Mouse (Mus musculus): ENCODE results near the gene Tns4. TPM values are rescaled to one million over a fixed set of nuclear protein-coding genes. Genes with fewer than 3 reads are reported as not detected.

Tns4 gene
- polyA plus RNA-seq, 1 experiment from 2014 or later = 0.84 TPM

- under 1% methylated on average over 15 of the region's 15 CpGs for WGBS
- Histone ChIP-seq H3K9me3 (replicated peaks) (no peaks in the 10 kb centered on the region), H3K4me3 (peak overlapping the region; percentile 62), H3K27me3 (ENCODE audit: low read depth, poor library complexity, severe bottlenecking) (peaks cover 6% of the 10 kb centered on the region; the same call in 1 of the 2 replicates), H3K36me3 (peaks cover 14% of the 10 kb centered on the region), H3K27ac (replicated peaks) (peak overlapping the region; percentile 92), H3K4me1 (peaks cover 56% of the 10 kb centered on the region)
- peak; percentile 91 for DNase-seq (ENCODE audit: low spot score)
Observed at GRCm38 (mm10) chr11:99039782-99040181, 49.3 kb downstream of the Tns4 start.

GRCm38 (mm10) chr11:99036254-99036653 is 52.9 kb downstream of the Tns4 start:
- Histone ChIP-seq H3K9me3 (replicated peaks) (no peaks in the 10 kb centered on the region), H3K4me1 (peaks cover 24% of the 10 kb centered on the region), H3K4me3 (no peak overlapping the region), H3K36me3 (no peaks in the 10 kb centered on the region), H3K27ac (replicated peaks) (no peak overlapping the region), H3K27me3 (ENCODE audit: low read depth, poor library complexity, severe bottlenecking) (peaks cover 6% of the 10 kb centered on the region; the same call in 1 of the 2 replicates)
- DNase-seq (ENCODE audit: low spot score) = no peak
- WGBS = 79% methylated on average over 6 of the region's 6 CpGs

- Histone ChIP-seq H3K27ac (replicated peaks) (0 out of 2 replicates have a peak overlapping the region, but pooled peaks have one; percentile 33), H3K4me1 (peaks cover 15% of the 10 kb centered on the region), H3K36me3 (no peaks in the 10 kb centered on the region), H3K27me3 (ENCODE audit: low read depth, poor library complexity, severe bottlenecking) (peaks cover 6% of the 10 kb centered on the region; the same call in 1 of the 2 replicates), H3K9me3 (replicated peaks) (no peaks in the 10 kb centered on the region), H3K4me3 (no peak overlapping the region)
- no peak for DNase-seq (ENCODE audit: low spot score)
- whole genome bisulfite sequencing = 71% methylated on average over 4 of the region's 4 CpGs
Observed at GRCm38 (mm10) chr11:99035350-99035749, 53.8 kb downstream of the Tns4 start.

GRCm38 (mm10) chr11:99026899-99027440 is 62.1 kb downstream of the Tns4 start:
- H3K36me3 ChIP-seq = peaks cover 7% of the 10 kb centered on the region
- no peaks in the 10 kb centered on the region for H3K27me3 ChIP-seq (ENCODE audit: low read depth, poor library complexity, severe bottlenecking)
- 87% methylated on average over 12 of the region's 12 CpGs for WGBS
- H3K9me3 ChIP-seq (replicated peaks) = no peaks in the 10 kb centered on the region
- H3K4me1 ChIP-seq = peaks cover 26% of the 10 kb centered on the region
- no peak overlapping the region for H3K4me3 ChIP-seq
- DNase-seq (ENCODE audit: low spot score) = no peak
- no peak overlapping the region for H3K27ac ChIP-seq (replicated peaks)

GRCm38 (mm10) chr11:99025878-99026277 is 63.2 kb downstream of the Tns4 start:
- H3K4me3 ChIP-seq = no peak overlapping the region
- H3K36me3 ChIP-seq = peaks cover 18% of the 10 kb centered on the region
- DNase-seq (ENCODE audit: low spot score) = no peak
- no peaks in the 10 kb centered on the region for H3K27me3 ChIP-seq (ENCODE audit: low read depth, poor library complexity, severe bottlenecking)
- H3K4me1 ChIP-seq = peaks cover 36% of the 10 kb centered on the region
- peak overlapping the region; percentile 28; the same call in 1 of the 2 replicates for H3K27ac ChIP-seq (replicated peaks)
- WGBS = 83% methylated on average over 6 of the region's 6 CpGs
- H3K9me3 ChIP-seq (replicated peaks) = no peaks in the 10 kb centered on the region

GRCm38 (mm10) chr11:99024468-99025134 is 64.5 kb downstream of the Tns4 start:
- DNase-seq (ENCODE audit: low spot score) = no peak
- Histone ChIP-seq H3K4me3 (peak overlapping the region; percentile 88), H3K9me3 (replicated peaks) (no peaks in the 10 kb centered on the region), H3K36me3 (peaks cover 30% of the 10 kb centered on the region), H3K27me3 (ENCODE audit: low read depth, poor library complexity, severe bottlenecking) (no peaks in the 10 kb centered on the region), H3K27ac (replicated peaks) (peak overlapping the region; percentile 98), H3K4me1 (peaks cover 38% of the 10 kb centered on the region)
- 55% methylated on average over 18 of the region's 18 CpGs for WGBS

- no peaks in the 10 kb centered on the region for H3K27me3 ChIP-seq (ENCODE audit: low read depth, poor library complexity, severe bottlenecking)
- DNase-seq (ENCODE audit: low spot score) = peak; percentile 94
- H3K36me3 ChIP-seq = peaks cover 38% of the 10 kb centered on the region
- H3K27ac ChIP-seq (replicated peaks) = peak within 1 kb of the TSS; percentile 98
- WGBS = under 1% methylated on average over 54 of the region's 54 CpGs
- peak within 1 kb of the TSS; percentile 88 for H3K4me3 ChIP-seq
- no peaks in the 10 kb centered on the region for H3K9me3 ChIP-seq (replicated peaks)
- H3K4me1 ChIP-seq = peaks cover 38% of the 10 kb centered on the region
Observed at GRCm38 (mm10) chr11:99023500-99024467, 65.3 kb downstream of the Tns4 start, which contains the start of gene Top2a. Gene Top2a, minus strand, starts transcription at chr11:99024189.

- 14% methylated on average over 4 of the region's 4 CpGs for WGBS
- no peak for DNase-seq (ENCODE audit: low spot score)
- peak overlapping the region; percentile 98 for H3K27ac ChIP-seq (replicated peaks)
Observed at GRCm38 (mm10) chr11:99023094-99023493, 66.0 kb downstream of the Tns4 start.

GRCm38 (mm10) chr11:99022384-99022933 is 66.6 kb downstream of the Tns4 start:
- Histone ChIP-seq H3K4me1 (peaks cover 38% of the 10 kb centered on the region), H3K27me3 (ENCODE audit: low read depth, poor library complexity, severe bottlenecking) (no peaks in the 10 kb centered on the region), H3K27ac (replicated peaks) (no peak overlapping the region), H3K9me3 (replicated peaks) (no peaks in the 10 kb centered on the region), H3K36me3 (peaks cover 52% of the 10 kb centered on the region), H3K4me3 (peak overlapping the region; percentile 88)
- WGBS = 90% methylated on average over 5 of the region's 5 CpGs
- no peak for DNase-seq (ENCODE audit: low spot score)

More at GRCm38 (mm10) chr11:99023094-99023493, 66.0 kb downstream of the Tns4 start:
- Histone ChIP-seq H3K4me3 (peak overlapping the region; percentile 88), H3K27me3 (ENCODE audit: low read depth, poor library complexity, severe bottlenecking) (no peaks in the 10 kb centered on the region), H3K9me3 (replicated peaks) (no peaks in the 10 kb centered on the region), H3K4me1 (peaks cover 38% of the 10 kb centered on the region), H3K36me3 (peaks cover 45% of the 10 kb centered on the region)

- 98% methylated on average over 6 of the region's 6 CpGs for WGBS
- peaks cover 78% of the 10 kb centered on the region for H3K36me3 ChIP-seq
Observed at GRCm38 (mm10) chr11:99019844-99020243, 69.3 kb downstream of the Tns4 start.

More at GRCm38 (mm10) chr11:99019844-99020243, 69.3 kb downstream of the Tns4 start:
- Histone ChIP-seq H3K4me3 (no peak overlapping the region), H3K4me1 (peaks cover 33% of the 10 kb centered on the region), H3K9me3 (replicated peaks) (no peaks in the 10 kb centered on the region), H3K27ac (replicated peaks) (no peak overlapping the region), H3K27me3 (ENCODE audit: low read depth, poor library complexity, severe bottlenecking) (no peaks in the 10 kb centered on the region)
- no peak for DNase-seq (ENCODE audit: low spot score)

Measured in midbrain, embryonic 10.5 days (tissue).